In genomic region chrX:101063503-101063902, GRCm38 (mm10) we compare ENCODE assay signal across 20 mouse cellular contexts. TPM values are rescaled to one million over a fixed set of nuclear protein-coding genes. Genes with fewer than 3 reads are reported as not detected.
DNase-seq lines count a peak whose midpoint lies in the region; ATAC-seq and TF ChIP-seq lines count a peak whose summit lies in the region.
"Had no signal": no experiment of that assay in that cellular context is flagged by ENCODE, and none has a peak within 500 bp of the region (broad histone marks: within the 10 kb centered on the region; RNA-seq: fewer than 3 reads in every experiment).

No protein-coding gene starts in this region.

- ATAC-seq in forebrain, embryonic 13.5 days = peak; percentile 74; the same call in 1 of the 2 replicates
- ATAC-seq in lung, embryonic 14.5 days (ENCODE audit: insufficient read depth) = no peak
- ATAC-seq: hindbrain, embryonic 16.5 days; Patski had no signal

- TF ChIP-seq CTCF in lung, embryonic 14.5 days (IDR thresholded peaks at IDR 0.05; ENCODE audit: low read depth) = no peak

- no peak overlapping the region for H3K27ac ChIP-seq in forebrain, embryonic 13.5 days
- no peak overlapping the region for H3K27ac ChIP-seq in forebrain, embryonic 10.5 days
- no peak overlapping the region for H3K27ac ChIP-seq in lung, embryonic 14.5 days (ENCODE audit: low read depth)
- H3K27ac ChIP-seq: limb, embryonic 10.5 days; liver, embryonic 14.5 days; midbrain, embryonic 10.5 days had no signal

- H3K9ac ChIP-seq in forebrain, embryonic 13.5 days = no peak overlapping the region
- no peak overlapping the region for H3K9ac ChIP-seq in lung, embryonic 14.5 days
- H3K9ac ChIP-seq: liver, embryonic 14.5 days had no signal

- H3K36me3 ChIP-seq in forebrain, embryonic 13.5 days (ENCODE audit: poor library complexity, severe bottlenecking) = no peaks in the 10 kb centered on the region
- H3K36me3 ChIP-seq in forebrain, embryonic 10.5 days (replicated peaks) = no peaks in the 10 kb centered on the region
- no peaks in the 10 kb centered on the region for H3K36me3 ChIP-seq in lung, embryonic 14.5 days (ENCODE audit: insufficient read depth)
- H3K36me3 ChIP-seq: limb, embryonic 10.5 days; midbrain, embryonic 10.5 days had no signal

- no peak for DNase-seq in forebrain, embryonic 10.5 days (ENCODE audit: extremely low spot score, low spot score)
- DNase-seq in lung, embryonic 14.5 days = peak; percentile 39
- no peak for DNase-seq in lung, postnatal 36 days
- peak; percentile 18 to 33 for DNase-seq in adrenal gland, postnatal 36 days
- DNase-seq in skeletal muscle tissue, adult 2 months (ENCODE audit: low read depth, low spot score) = peak; percentile 0
- no peak for DNase-seq in urinary bladder, postnatal 14 days (ENCODE audit: low spot score)
- DNase-seq: heart, adult 18-20 months; kidney, adult 8-10 months; lung, postnatal 14 days; right cerebral cortex, postnatal 14 days; thymus, adult 18-20 months had no signal

- H3K27me3 ChIP-seq in forebrain, embryonic 13.5 days = no peaks in the 10 kb centered on the region
- H3K27me3 ChIP-seq in forebrain, embryonic 10.5 days (ENCODE audit: poor library complexity, severe bottlenecking) = peaks cover 8% of the 10 kb centered on the region
- H3K27me3 ChIP-seq in lung, embryonic 14.5 days (ENCODE audit: insufficient read depth, low read length) = no peaks in the 10 kb centered on the region
- H3K27me3 ChIP-seq: CH12.LX had no signal

- H3K4me3 ChIP-seq in forebrain, embryonic 13.5 days = no peak overlapping the region
- no peak overlapping the region for H3K4me3 ChIP-seq in forebrain, embryonic 10.5 days
- H3K4me3 ChIP-seq in lung, embryonic 14.5 days (ENCODE audit: low read depth, low read length) = no peak overlapping the region
- H3K4me3 ChIP-seq: limb, embryonic 10.5 days; midbrain, embryonic 10.5 days; myocyte had no signal

- H3K9me3 ChIP-seq in forebrain, embryonic 13.5 days (replicated peaks) = 0 out of 2 replicates have a peak, but pooled peaks cover 3% of the 10 kb centered on the region
- H3K9me3 ChIP-seq in forebrain, embryonic 10.5 days = peaks cover 7% of the 10 kb centered on the region; the same call in 1 of the 2 replicates
- no peaks in the 10 kb centered on the region for H3K9me3 ChIP-seq in lung, embryonic 14.5 days (ENCODE audit: low read depth, low read length)
- H3K9me3 ChIP-seq: limb, embryonic 10.5 days; midbrain, embryonic 10.5 days had no signal

- no peak overlapping the region for H3K4me2 ChIP-seq in forebrain, embryonic 13.5 days
- no peak overlapping the region for H3K4me2 ChIP-seq in lung, embryonic 14.5 days

- 56% methylated on average over 2 of the region's 2 CpGs for WGBS in forebrain, embryonic 13.5 days
- 83% methylated on average over 2 of the region's 2 CpGs for WGBS in forebrain, embryonic 10.5 days
- 34% methylated on average over 2 of the region's 2 CpGs for WGBS in lung, embryonic 14.5 days

- no peaks in the 10 kb centered on the region for H3K4me1 ChIP-seq in forebrain, embryonic 13.5 days
- no peaks in the 10 kb centered on the region for H3K4me1 ChIP-seq in forebrain, embryonic 10.5 days
- no peaks in the 10 kb centered on the region for H3K4me1 ChIP-seq in lung, embryonic 14.5 days (ENCODE audit: insufficient read depth)
- H3K4me1 ChIP-seq: limb, embryonic 10.5 days; midbrain, embryonic 10.5 days had no signal

RNA-seq across cellular contexts. Expression of gene Tex11, which starts 4.0 kb away (rescaled TPM):
- polyA plus RNA-seq in forebrain, embryonic 13.5 days (2015; fragmentation: Nextera tagmentation; extraction: Ambion mirVana) = not detected in 2 replicates
- not detected in 2 replicates for polyA plus RNA-seq in forebrain, embryonic 10.5 days (2016; fragmentation: Nextera tagmentation; extraction: Ambion mirVana)
- polyA plus RNA-seq in lung, embryonic 14.5 days (2014; fragmentation: Nextera tagmentation; extraction: Ambion mirVana) = 0.05 and 0.45 TPM in 2 replicates
- total RNA-seq in adrenal gland, postnatal 36 days (2021) = under 1 TPM in 1 of 2 experiments, not detected in 1; 0.13 TPM
- total RNA-seq: CH12.LX; common myeloid progenitor, adult 5-6 weeks had no signal
- polyA plus RNA-seq: midbrain, embryonic 10.5 days; myocyte; Patski had no signal

RNA-seq across cellular contexts. Expression of gene Slc7a3, which starts 22.3 kb away (rescaled TPM):
- polyA plus RNA-seq in forebrain, embryonic 13.5 days (2015; fragmentation: Nextera tagmentation; extraction: Ambion mirVana) = 0.57 and 1.2 TPM in 2 replicates
- polyA plus RNA-seq in forebrain, embryonic 10.5 days (2016; fragmentation: Nextera tagmentation; extraction: Ambion mirVana) = 0.99 and 1.4 TPM in 2 replicates
- polyA plus RNA-seq in lung, embryonic 14.5 days (2014; fragmentation: Nextera tagmentation; extraction: Ambion mirVana) = 0.81 and 1.2 TPM in 2 replicates
- under 1 TPM; 0.40 to 0.79 TPM for total RNA-seq in adrenal gland, postnatal 36 days (2021)
- total RNA-seq: heart, adult 18-20 months had no signal

Comparison
In these comparisons a context has a peak if more than half of its experiments do, and no peak if none do; other contexts are left out.
1. DNase-seq: peak in lung, embryonic 14.5 days (single experiment), adrenal gland, postnatal 36 days (2 of 2) and skeletal muscle tissue, adult 2 months (single experiment); none in forebrain, embryonic 10.5 days (single experiment), lung, postnatal 36 days (single experiment) and urinary bladder, postnatal 14 days (single experiment).